Mouse (Mus musculus): ENCODE measurements around the gene Wwp2.
"Not testable (repeated sequence)": the region's sequence is repeated elsewhere in the genome, so short reads cannot be mapped to it uniquely, and the experiment has no call there.

Gene Wwp2

DNA sequence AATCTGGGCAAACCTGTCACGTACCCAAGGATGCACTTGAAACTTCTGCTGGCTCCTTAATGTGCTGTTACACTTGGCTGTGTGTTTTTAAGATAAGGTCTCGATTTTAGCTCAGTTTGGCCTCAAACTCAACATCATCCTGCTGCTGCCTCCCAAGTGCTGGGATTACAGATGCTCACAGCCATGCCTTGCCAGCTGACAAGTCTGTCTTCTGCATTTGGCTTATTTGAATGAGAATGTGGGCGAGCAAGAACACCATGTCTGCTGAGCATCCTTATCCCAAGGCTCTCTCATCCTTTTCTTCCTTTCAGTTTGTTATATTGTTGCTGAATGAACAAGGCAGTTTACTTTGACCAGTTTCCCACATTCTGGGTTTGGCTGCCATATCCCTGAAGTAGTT, 39.4 kb downstream of the Wwp2 start:
- DNase-seq (ENCODE audit: low read depth, low spot score) = no peak

DNA sequence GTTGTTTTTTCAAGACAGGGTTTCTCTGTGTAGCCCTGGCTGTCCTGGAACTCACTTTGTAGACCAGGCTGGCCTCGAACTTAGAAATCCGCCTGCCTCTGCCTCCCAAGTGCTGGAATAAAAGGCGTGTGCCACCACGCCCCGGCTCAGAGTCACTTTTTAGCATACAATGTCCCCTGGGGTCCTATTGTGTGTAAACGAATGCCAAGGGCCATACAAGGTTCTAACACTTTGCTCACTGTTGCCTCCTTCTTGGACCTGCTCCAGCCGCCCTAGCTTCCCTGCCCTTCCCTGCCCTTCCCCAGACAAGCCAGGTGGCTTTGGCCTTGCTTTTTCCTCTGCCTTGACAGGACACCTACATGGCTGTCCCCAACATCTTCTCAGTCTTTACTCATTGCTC, 40.6 kb downstream of the Wwp2 start:
- DNase-seq (ENCODE audit: low read depth, low spot score) = not testable (repeated sequence)

DNA sequence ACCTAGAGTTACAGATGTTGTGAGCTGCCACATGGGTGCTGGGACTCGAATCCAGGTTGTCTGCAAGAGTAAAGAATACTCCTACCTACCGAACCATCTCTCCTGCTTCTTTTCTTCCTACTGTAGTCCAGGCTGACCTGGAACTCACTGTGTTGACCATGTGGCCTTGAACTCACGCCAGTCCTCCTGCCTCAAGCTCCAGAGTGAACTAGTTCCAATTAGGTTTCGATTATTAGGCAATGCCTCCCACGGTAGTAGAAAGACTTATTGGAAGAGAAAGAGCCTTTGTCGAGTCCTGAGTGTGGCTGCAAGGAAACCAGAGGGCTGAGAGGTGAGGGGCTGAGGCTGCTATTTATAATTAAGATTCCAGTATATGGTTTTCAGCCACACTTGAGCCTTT, 42.6 kb downstream of the Wwp2 start:
- no peak for DNase-seq (ENCODE audit: low read depth, low spot score)

DNA sequence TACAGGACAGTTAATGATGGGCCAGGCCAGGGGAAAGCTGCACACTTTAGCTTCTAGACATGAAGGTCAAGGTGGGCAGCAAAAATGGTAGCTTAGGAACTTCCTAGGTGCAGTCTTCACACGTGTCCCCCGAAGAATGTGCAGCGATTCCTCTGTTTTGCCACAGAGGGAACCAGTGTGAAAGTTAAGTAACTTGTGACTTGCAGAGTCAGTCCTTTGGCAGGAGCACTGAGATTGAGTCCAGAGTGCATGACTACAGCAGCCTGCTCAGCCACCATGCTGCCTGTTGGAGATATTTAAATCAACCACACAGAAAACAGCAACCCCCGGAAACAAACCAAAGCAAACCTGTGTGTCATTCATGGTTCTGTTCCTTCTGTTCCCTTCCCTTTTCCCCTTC, 44.3 kb downstream of the Wwp2 start:
- no peak for DNase-seq (ENCODE audit: low read depth, low spot score)

DNA sequence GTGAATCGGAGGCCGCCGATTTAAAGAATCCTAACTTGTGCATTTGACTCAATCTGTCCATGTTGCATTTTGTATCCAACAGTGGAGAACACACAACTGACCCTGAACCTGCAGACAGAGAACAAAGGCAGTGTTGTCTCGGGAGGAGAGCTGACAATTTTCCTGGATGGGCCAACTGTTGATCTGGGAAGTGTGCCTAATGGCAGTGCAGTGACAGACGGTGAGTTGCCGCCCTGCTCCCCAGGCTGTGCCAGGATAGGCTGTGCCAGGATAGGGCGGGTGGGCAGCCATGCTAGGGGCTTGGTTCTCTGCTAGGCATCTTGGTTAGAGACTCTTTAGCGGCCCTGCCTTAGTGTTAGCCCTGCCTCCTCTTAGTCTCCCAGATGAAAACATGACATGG, 47.1 kb downstream of the Wwp2 start:
- no peak for DNase-seq (ENCODE audit: low read depth, low spot score)

DNA sequence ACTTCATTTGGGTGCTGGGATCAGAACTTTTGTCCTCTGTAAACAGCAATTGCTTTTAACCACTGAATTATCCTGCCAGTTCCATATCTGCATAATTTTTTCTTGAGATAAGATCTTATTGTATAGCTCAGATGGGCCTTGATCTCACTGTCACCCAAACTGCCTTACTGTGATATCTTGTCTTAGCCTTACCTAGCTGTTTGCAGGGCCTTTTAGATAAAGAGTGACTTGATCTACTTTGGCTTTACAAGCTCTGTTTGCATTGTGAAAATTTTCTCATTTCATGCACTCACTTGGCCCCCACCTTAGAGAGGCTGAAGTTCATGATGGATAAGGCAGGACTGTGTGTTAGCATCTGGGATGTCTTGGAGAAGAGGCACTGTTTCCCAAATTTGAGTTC, 48.8 kb downstream of the Wwp2 start:
- DNase-seq (ENCODE audit: low read depth, low spot score) = no peak

DNA sequence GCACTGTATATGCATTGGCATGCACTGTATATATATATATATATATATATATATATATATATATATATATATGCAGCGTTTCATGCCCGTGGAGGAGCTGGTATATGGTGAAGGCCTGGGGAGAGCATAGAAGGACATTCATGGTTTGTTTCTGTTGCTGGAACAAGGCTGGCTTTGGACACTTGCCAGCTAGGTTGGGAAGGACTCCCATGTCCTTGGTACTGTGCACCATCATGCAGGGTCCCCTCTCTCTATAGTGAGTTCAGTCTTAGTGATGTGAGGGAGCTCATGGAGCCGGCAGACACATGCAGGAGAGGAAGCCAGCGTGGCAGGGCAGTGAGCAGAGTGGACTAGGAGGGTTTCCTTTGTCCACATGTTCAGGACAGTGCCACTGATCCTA, 52.4 kb downstream of the Wwp2 start:
- DNase-seq (ENCODE audit: low read depth, low spot score) = no peak

DNA sequence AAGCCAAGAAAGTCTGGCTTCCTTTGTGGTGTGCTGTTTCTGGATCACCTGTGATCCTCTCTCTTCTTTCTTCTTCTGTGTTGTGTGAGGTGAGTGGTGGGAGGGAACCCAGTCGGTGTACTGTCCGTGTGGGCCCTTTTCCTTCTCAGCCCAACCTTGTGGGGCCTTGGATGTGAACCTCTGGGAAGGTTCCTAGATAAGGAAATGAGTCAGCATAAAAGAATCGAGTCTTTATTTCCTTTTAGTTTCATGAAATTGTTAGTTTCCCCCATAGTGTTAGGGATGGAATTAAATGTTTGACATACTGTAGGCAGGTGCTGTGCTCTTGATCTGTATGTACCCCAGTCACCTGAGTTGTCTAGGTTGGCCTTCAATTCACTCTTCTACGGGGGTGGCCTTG, 52.9 kb downstream of the Wwp2 start:
- DNase-seq (ENCODE audit: low read depth, low spot score) = no peak

DNA sequence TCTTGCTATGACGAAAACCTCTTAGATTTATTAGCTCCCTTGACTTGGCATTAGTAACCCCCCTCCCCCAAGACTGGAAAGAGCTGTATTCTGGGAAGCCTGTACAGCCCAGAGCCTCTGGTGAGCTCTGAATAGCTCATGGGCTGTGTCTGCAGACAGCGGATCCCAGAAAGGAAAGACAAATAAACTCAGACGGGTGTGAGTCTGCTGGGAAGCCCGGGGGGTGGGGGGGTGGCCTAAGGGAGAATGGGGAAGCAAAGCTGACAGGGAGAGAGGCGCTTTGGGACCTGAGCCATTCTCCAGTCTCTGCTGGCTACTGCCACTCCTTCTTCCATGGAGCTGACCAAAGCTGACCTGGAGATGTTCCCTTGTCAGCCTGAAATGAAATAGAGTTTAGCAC, 53.8 kb downstream of the Wwp2 start:
- no peak for DNase-seq (ENCODE audit: low read depth, low spot score)

DNA sequence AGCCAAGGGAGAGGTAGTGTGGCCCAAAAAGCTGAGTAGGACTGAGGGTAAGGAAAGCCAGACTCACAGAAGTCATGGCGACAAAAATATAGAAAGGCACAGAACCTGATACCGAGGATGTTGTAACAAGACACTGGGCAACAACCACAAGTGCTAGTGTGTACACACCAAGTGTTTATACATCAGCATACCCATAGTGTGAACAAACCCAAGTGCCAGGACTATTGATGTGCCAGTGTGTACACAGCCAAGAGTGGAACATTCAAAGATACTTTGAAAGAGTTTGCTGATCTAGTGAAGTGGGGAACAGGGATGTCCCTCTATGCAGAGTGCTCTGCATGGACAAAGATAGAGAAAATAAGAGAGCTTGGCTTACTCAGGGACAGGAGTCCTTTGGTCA, 54.5 kb downstream of the Wwp2 start:
- no peak for DNase-seq (ENCODE audit: low read depth, low spot score)

DNA sequence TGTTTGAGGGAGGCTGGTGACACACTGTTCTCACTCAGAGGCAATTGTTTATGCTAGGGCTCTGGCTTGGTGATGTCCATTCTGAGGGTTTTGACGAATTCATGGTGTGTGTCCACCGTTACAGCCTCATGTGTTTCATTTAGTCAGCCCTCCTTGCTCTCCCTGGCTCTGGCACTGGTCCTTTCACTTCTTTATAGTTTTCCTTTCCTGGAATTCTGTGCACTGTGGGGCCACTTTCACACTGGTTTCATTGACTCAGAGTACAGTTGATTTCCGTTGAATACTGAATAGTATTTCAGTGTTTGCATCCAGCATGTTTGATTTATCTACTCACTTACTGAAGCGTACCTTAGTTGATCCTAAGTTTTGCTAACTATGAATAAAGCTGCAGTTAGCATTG, 55.0 kb downstream of the Wwp2 start:
- no peak for DNase-seq (ENCODE audit: low read depth, low spot score)

DNA sequence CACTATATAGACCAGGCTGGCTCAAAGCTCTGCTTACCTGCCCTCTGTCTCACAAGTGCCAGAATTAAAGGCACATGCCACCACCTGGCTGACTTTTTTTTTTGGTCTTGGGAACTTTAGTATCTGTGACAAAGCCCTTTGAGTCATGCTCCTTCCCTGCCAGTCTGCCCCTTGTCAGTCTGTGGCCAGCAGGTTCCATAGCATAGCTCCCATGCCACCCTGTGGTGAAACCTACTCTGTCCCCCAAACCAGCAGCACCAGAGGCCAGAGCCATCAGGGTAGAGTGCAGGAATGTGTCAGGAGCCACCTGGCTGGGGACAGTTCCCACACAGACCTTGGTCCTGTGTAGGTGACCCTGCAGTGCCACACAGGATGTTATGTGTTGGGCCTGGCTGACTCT, 55.7 kb downstream of the Wwp2 start:
- DNase-seq (ENCODE audit: low read depth, low spot score) = no peak

DNA sequence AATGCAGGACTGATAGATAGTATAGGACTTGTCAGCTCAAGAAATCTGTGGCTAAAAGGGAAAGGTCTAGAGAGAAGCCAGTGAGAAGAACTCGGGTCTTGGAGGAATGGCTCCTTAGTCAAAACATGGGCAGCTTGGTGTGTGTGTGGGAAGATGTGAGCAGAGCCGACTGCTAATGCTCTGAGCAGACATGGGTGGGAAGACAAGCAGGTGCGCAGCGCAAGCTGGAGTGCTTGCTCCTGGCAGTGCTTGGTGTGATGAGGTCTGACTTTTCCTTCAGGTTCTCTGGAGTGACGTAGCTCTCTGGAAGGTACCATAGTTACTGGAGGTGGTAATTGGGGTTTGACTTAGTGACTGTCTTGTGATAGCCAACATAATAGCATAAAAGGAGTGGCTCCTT, 56.6 kb downstream of the Wwp2 start:
- no peak for DNase-seq (ENCODE audit: low read depth, low spot score)

DNA sequence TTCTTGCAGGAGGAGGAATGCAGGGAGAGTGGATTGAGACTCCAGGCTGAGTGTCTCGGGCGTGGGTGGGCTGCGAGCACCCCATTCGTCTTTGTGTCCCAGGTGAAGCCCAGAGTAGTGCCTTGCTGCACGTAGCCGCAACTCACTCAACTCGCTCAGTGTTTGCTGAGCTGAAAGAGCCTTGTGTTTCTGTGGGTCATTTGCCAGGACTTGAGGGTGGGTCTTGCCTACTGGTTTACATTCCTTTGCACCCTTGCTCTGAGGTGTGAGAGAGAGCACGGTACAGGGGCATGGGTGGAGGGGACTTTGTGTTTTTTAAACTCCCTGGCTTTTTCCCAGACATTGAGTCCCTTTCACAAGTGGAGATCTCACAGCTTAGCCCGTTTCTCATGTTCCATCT, 59.3 kb downstream of the Wwp2 start:
- no peak for DNase-seq (ENCODE audit: low read depth, low spot score)

DNA sequence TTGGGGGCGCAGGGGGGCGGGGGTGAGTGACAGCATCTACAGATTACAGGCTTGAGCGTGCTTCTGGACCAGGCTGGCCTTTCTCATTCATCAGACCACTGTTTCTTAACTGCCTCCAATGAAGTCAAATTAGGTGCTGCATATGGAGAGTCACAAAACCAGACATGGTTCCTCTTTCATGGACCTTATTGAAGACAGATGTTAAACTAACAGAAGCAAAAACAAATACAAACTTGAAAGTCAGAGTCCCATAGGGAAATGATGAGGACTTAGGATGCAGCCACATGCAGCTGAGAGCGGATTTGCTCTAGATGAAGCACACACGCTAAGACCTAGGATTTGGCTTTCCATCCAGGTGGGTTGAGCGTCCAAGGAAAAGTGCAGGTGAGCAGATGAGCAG, 61.5 kb downstream of the Wwp2 start:
- no peak for DNase-seq (ENCODE audit: low read depth, low spot score)

DNA sequence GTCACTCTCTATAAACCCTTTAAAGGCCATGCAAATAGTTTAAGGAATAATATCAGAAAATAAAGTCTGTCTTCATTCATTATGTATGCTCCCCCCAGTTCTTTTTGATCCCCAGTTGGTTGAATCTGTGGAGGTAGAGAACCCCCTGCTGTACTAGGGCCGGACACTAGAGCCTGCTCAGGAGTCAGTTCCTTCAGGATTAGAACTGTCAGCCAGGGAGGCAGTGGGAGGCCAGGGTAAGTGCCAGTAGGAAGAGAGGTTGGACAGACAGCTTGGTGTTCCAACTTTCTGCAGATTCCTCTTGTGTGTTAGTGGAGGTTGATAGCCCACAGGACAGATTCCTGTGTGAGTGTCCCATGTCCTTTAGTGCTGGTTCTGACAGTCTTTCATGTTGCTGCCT, 62.2 kb downstream of the Wwp2 start:
- no peak for DNase-seq (ENCODE audit: low read depth, low spot score)

DNA sequence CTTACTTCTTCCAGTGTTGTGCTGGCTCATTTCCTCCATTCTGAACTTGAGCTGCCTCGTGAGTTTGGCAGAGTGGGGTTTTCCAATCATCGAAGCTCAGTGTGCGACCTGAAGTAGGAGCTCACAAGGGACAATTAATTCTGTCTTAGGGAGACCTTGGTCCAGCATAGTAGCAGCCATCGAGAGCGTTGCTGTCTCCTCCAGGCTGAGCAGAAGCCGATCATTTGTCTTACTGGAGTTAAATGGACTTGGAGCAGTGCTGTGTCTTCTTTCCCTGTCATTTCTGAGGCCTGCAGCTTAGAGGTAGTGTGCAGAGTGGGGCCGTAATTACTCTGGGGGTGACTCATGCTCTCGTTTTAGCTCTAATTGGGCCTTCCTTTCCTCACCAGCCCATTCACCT, 62.6 kb downstream of the Wwp2 start:
- DNase-seq (ENCODE audit: low read depth, low spot score) = no peak

DNA sequence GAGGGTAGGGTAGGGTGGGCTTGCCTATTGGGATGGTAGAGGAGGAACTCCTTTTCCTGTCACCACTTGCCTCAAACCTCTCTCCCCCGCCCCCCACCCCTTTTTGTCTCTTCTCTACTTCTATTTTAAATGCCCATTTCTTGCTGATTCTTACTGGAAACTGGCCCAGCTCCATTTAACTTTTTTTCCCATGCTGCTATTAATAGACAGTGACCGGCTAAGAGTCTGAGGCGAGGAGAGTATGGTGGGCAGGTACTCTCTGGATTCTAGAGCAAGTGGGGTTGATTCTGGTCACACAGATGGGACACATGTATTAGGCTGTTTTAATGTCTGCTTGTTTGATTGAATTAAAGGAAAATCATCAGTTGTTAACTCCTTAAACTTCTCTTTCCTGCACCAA, 63.4 kb downstream of the Wwp2 start:
- DNase-seq (ENCODE audit: low read depth, low spot score) = no peak

DNA sequence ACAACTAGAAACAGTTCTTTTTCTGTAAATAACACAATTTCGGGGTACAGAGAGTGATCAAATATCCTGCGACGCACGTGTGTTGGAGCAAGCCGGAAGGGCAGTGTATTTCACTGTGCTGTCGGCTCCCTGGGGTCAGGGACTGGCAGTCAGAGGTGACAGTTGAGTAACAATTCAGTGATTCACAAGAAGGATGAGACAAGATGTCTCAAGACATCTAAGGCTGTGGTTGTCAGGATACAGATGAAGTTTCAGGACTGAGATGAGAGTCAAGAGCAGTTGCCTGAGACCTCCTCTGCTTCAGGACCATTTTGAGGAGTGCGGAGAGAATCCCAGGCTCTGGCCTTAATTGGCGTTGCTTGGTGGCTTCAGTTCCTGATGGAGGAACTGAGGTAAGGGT, 66.2 kb downstream of the Wwp2 start:
- DNase-seq (ENCODE audit: low read depth, low spot score) = no peak

DNA sequence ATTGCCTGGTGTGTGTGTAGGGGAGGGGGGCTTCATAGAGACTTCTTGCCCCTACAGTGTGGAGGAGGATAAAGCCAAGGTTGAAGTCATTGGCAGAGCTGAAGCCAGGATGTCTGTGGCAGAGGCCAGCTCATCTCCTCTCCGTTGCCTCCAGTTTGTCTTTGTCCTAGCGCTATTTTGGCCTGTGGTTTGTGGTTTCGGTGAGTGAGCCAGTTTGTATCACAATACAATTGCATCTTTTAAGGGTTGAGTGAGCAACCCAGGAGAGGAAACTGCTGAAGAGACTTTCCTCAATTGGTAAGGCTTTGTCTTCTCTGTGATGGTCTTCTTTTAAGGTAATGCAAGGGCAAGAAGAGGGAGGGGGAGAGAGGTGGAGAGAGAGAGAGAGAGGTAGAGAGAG, 66.8 kb downstream of the Wwp2 start:
- no peak for DNase-seq (ENCODE audit: low read depth, low spot score)

DNA sequence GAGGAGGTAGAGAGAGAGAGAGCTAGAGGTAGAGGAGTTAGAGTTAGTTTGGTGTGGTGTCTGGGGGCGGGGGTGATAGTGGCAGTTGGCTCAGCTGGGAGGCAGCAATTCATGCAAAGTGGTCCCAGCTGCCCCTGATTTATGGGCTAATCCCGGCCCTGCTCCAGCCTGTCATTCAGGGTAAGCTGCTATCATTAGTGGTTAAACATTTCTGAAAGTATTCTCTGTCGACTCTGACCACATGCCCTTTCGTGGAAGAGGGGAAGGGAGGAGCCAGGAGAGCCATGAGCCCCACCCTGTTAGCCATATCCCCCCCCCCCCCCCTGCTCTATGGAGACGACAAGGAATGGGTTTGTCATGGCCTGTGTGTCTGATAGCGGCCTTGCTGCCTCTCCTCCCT, 67.2 kb downstream of the Wwp2 start:
- no peak for DNase-seq (ENCODE audit: low read depth, low spot score)

DNA sequence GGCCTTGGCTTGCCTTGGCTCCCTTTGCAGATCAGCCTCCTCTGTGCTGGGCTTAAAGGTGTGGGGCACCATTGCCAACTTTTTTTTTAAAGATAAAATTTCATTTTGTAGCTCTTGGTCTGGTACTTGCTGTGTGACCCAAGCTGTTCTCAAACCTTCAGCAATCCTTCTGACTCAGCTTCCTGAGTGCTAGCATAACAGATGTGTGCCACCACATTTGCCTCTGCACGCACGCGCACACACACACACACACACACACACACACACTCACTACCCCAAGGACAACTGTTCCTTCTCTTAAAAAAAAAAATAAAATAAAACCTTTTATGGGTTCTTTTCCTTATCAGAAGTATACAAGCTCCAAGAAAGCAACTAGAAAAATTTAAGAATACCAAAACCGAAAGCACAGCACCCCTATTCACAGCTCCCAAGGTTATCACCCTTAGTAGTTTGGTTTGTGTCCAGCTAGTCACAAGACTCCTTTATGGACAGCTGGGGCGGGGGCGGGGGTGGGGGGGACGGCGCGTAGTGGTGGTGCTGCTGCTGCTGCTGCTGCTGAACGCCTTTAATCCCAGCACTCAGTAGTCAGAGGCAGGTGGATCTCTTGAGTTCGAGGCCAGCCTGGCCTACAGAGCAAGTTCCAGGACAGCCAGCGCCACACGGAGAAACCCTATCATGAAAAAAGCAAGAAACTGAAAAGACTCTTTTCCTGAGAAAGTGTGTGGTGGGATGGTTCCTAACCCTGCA, 68.2 kb downstream of the Wwp2 start:
- no peak for DNase-seq (ENCODE audit: low read depth, low spot score)

DNA sequence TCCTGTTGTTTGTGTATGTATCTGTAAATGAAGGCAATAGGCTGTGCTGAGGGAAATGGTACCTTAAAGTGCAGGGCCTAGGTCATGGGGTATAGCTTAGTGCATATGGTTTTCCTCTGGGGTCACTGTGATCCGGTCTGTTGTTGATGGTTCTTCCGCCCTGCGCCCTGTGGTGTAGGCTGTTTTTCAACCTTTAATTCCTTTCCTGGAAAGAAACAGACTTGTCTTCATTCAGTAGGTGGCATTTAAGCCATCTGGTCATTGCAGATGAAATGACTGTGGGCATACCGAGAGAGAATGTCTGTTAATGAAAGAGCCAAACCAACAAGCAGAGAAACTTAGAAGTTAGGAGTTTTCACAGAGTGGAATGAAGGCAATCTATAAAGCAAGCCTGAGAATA, 69.1 kb downstream of the Wwp2 start:
- no peak for DNase-seq (ENCODE audit: low read depth, low spot score)

DNA sequence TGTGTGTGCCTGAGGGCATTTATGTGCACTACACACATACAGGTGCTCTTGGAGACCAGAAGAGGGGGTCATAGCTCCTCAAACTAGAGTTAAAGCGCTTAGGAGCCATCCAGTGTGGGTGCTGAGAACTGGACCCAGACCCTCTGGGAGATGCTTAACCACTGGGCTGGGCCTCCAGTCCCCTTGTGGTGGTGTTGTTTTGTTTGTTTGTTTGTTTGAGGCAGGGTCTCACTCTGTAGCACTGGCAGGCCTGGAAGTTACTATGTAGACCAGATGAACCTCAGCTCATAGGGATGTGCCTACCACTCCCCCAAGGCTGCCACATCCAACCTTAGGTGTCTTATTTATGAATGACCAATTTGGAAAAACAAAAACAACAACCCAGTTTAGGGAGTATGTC, 70.9 kb downstream of the Wwp2 start:
- no peak for DNase-seq (ENCODE audit: low read depth, low spot score)
